Mouse (Mus musculus): Measurements from ENCODE around the gene Nppa. TPM values are rescaled to one million over a fixed set of nuclear protein-coding genes. Genes with fewer than 3 reads are reported as not detected.

The Nppa gene
- polyA plus RNA-seq, 1 experiment: not detected

DNA sequence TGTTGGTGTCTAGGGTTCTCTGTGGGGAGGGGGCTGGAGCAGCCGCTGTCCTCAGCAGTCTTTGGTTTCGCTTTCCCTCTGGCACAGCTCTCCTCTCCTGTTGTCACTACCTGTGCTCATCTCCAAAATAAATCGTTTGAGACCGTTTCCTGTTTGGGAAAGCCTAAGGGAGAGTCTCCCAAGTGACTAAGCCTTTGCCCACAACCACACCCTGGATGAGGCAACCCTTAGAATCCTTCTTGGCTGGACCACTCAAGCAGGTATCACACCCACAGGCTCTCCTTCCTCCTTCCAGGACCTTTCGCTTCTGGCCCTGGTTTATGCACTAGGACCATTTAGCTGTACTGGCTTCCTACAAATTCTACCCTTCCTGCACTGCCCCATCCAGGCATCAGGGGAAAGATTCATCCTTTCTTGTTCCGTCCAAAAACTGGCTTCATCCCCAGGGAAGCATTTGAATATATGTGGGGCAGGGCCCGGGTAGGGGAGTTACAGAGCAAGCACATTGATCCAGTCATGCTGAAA, 6.9 kb upstream of the Nppa start:
- Histone ChIP-seq H3K4me1 (ENCODE audit: control insufficient read depth, insufficient read depth, low read length) (no peaks in the 10 kb centered on the region), H3K4me3 (ENCODE audit: control insufficient read depth, low read depth, low read length) (no peak overlapping the region), H3K27ac (ENCODE audit: control insufficient read depth, insufficient read depth, low read depth, low read length) (no peak overlapping the region), H3K27me3 (ENCODE audit: control insufficient read depth, insufficient read depth, low read length) (no peaks in the 10 kb centered on the region), H3K36me3 (ENCODE audit: control insufficient read depth, insufficient read depth, low read length) (no peaks in the 10 kb centered on the region)
- no peak for TF ChIP-seq CTCF (IDR thresholded peaks at IDR 0.05; ENCODE audit: control insufficient read depth, insufficient read depth, insufficient replicate concordance, low read depth, low read length)
- TF ChIP-seq POLR2A (IDR thresholded peaks at IDR 0.05; ENCODE audit: control insufficient read depth, low read depth, low read length): no peak

DNA sequence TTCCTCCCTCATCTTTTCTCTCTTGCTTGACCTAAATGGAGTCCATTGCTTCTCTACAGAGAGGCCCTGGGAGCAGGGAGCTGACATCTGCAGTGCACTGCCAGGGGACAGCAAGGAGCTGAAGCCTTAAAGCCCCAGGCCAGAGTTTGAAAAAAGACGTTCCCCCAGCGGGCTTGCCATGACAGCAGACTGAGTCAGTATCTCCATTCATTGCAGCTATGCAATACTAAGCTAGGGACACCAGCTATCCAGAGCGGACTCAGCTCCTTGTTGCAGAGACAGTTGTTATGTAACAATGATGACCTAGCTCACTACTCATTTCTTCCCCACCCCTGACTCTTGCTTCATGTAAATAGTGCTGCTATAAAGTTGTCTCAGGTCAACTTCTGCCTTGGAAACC, 5.2 kb upstream of the Nppa start:
- Histone ChIP-seq H3K27ac (ENCODE audit: control insufficient read depth, insufficient read depth, low read depth, low read length) (no peak overlapping the region), H3K4me3 (ENCODE audit: control insufficient read depth, low read depth, low read length) (no peak overlapping the region), H3K4me1 (ENCODE audit: control insufficient read depth, insufficient read depth, low read length) (no peaks in the 10 kb centered on the region), H3K27me3 (ENCODE audit: control insufficient read depth, insufficient read depth, low read length) (no peaks in the 10 kb centered on the region), H3K36me3 (ENCODE audit: control insufficient read depth, insufficient read depth, low read length) (no peaks in the 10 kb centered on the region)
- TF ChIP-seq CTCF (IDR thresholded peaks at IDR 0.05; ENCODE audit: control insufficient read depth, insufficient read depth, insufficient replicate concordance, low read depth, low read length) (no peak), POLR2A (IDR thresholded peaks at IDR 0.05; ENCODE audit: control insufficient read depth, low read depth, low read length) (no peak)

DNA sequence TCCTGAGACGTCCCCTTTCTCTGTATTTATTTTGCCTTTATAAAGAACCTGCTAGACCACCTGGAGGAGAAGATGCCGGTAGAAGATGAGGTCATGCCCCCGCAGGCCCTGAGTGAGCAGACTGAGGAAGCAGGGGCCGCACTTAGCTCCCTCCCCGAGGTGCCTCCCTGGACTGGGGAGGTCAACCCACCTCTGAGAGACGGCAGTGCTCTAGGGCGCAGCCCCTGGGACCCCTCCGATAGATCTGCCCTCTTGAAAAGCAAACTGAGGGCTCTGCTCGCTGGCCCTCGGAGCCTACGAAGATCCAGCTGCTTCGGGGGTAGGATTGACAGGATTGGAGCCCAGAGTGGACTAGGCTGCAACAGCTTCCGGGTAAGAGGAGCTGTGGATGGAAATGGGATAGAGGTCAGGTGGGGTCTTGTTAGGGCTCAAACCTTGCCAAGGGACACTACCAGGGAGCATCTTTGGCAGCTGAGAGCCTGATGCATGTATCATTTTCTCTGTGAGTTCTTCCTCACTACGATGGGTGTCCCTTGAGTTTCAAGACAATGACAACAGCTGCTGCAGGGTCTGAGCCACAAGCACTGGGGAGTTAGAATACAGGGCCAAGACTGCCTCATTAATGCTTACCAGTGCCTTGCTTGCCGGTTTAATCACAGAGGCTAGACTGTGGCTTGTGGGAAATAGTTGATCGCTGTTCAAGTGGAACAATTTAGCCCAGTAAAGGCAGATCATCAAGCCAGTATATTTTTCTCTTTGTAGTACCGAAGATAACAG, 679 bp downstream of the Nppa start:
- Histone ChIP-seq H3K27me3 (ENCODE audit: control insufficient read depth, insufficient read depth, low read length) (no peaks in the 10 kb centered on the region), H3K36me3 (ENCODE audit: control insufficient read depth, insufficient read depth, low read length) (peaks cover 4% of the 10 kb centered on the region), H3K4me1 (ENCODE audit: control insufficient read depth, insufficient read depth, low read length) (no peaks in the 10 kb centered on the region), H3K4me3 (ENCODE audit: control insufficient read depth, low read depth, low read length) (no peak overlapping the region), H3K27ac (ENCODE audit: control insufficient read depth, insufficient read depth, low read depth, low read length) (no peak overlapping the region)
- TF ChIP-seq CTCF (IDR thresholded peaks at IDR 0.05; ENCODE audit: control insufficient read depth, insufficient read depth, insufficient replicate concordance, low read depth, low read length) (no peak), POLR2A (IDR thresholded peaks at IDR 0.05; ENCODE audit: control insufficient read depth, low read depth, low read length) (no peak)

DNA sequence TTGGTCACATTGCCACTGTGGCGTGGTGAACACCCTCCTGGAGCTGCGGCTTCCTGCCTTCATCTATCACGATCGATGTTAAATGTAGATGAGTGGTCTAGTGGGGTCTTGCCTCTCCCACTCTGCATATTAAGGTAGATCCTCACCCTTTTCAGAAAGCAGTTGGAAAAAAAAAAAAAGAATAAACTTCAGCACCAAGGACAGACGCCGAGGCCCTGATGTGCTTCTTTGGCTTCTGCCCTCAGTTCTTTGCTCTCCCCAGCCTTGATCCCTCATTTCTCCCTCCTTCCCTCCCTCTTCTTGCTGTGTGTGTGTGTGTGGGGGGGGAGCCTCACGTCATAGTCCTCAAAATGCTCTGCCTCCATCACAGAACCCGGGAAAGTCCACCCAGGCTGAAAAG, 1.3 kb downstream of the Nppa start:
- no peak for TF ChIP-seq POLR2A (IDR thresholded peaks at IDR 0.05; ENCODE audit: control insufficient read depth, low read depth, low read length)
- no peak for TF ChIP-seq CTCF (IDR thresholded peaks at IDR 0.05; ENCODE audit: control insufficient read depth, insufficient read depth, insufficient replicate concordance, low read depth, low read length)
- H3K27ac ChIP-seq (ENCODE audit: control insufficient read depth, insufficient read depth, low read depth, low read length): no peak overlapping the region
- H3K27me3 ChIP-seq (ENCODE audit: control insufficient read depth, insufficient read depth, low read length): no peaks in the 10 kb centered on the region
- H3K36me3 ChIP-seq (ENCODE audit: control insufficient read depth, insufficient read depth, low read length): peaks cover 5% of the 10 kb centered on the region
- no peaks in the 10 kb centered on the region for H3K4me1 ChIP-seq (ENCODE audit: control insufficient read depth, insufficient read depth, low read length)
- H3K4me3 ChIP-seq (ENCODE audit: control insufficient read depth, low read depth, low read length): no peak overlapping the region

DNA sequence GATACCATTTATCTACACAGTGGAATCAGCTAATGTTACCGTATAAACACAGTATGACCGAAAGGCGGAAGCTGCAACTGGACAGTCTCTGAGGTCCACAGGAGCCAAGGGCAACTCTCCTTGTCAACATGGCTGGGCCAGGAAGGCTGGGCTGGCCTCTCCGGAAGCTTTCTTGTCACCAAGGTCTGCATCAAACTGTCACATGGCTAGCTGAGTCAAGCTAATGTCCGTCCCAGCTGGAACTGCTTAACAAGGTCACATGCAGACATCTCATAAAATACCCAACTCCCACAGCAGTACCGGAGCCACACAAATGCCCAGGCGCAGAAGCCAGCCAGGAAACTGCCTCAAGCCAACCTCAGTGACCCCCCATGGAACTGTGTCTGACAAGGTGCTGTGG, 3.8 kb downstream of the Nppa start:
- Histone ChIP-seq H3K27ac (ENCODE audit: control insufficient read depth, insufficient read depth, low read depth, low read length) (no peak overlapping the region), H3K4me3 (ENCODE audit: control insufficient read depth, low read depth, low read length) (no peak overlapping the region), H3K27me3 (ENCODE audit: control insufficient read depth, insufficient read depth, low read length) (no peaks in the 10 kb centered on the region), H3K36me3 (ENCODE audit: control insufficient read depth, insufficient read depth, low read length) (peaks cover 12% of the 10 kb centered on the region), H3K4me1 (ENCODE audit: control insufficient read depth, insufficient read depth, low read length) (no peaks in the 10 kb centered on the region)
- no peak for TF ChIP-seq POLR2A (IDR thresholded peaks at IDR 0.05; ENCODE audit: control insufficient read depth, low read depth, low read length)
- no peak for TF ChIP-seq CTCF (IDR thresholded peaks at IDR 0.05; ENCODE audit: control insufficient read depth, insufficient read depth, insufficient replicate concordance, low read depth, low read length)

DNA sequence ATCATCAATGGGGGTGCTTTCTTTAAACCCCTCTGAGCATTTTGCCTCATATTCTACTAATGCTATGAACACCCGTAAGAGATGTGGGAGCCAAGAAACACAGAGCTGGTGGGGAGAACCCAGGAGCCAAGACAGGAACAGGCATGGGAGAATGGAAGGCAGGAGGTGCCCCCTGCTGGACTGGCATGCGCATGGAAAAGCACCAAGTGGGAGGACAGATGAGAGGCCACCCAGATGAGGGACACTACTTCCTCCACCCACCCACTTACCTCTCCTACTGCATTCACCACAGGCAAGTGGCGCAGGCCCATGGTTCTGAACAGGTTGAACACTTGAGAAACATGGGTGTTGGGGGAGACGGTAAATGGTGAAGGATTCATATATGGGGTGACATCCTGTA, 7.9 kb downstream of the Nppa start:
- Histone ChIP-seq H3K4me1 (ENCODE audit: control insufficient read depth, insufficient read depth, low read length) (no peaks in the 10 kb centered on the region), H3K4me3 (ENCODE audit: control insufficient read depth, low read depth, low read length) (no peak overlapping the region), H3K27me3 (ENCODE audit: control insufficient read depth, insufficient read depth, low read length) (no peaks in the 10 kb centered on the region), H3K27ac (ENCODE audit: control insufficient read depth, insufficient read depth, low read depth, low read length) (no peak overlapping the region), H3K36me3 (ENCODE audit: control insufficient read depth, insufficient read depth, low read length) (peaks cover 15% of the 10 kb centered on the region)
- peak; percentile 49; the same call in 1 of the 2 replicates for TF ChIP-seq CTCF (IDR thresholded peaks at IDR 0.05; ENCODE audit: control insufficient read depth, insufficient read depth, insufficient replicate concordance, low read depth, low read length)
- TF ChIP-seq POLR2A (IDR thresholded peaks at IDR 0.05; ENCODE audit: control insufficient read depth, low read depth, low read length): no peak

DNA sequence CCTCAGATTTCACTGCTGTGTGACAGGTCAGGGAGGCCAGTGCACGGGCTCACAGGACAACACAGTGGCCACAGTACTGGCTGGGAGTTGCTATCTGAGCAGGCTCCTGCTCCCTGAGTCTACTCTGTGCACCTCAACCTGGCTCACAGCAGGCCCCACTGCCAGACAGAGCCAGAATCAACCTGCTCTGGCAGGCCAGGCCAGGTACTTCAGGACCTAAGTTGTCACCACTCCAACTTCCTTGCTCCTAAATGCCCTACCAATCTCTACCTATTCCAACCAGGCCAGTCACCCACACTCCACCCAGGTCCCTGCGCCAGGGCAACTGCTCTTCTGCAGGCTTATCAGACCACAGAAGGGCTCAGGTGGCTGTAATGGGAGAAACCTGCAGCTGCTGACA, 9.1 kb downstream of the Nppa start:
- H3K36me3 ChIP-seq (ENCODE audit: control insufficient read depth, insufficient read depth, low read length): peaks cover 17% of the 10 kb centered on the region
- H3K4me1 ChIP-seq (ENCODE audit: control insufficient read depth, insufficient read depth, low read length): no peaks in the 10 kb centered on the region
- H3K27ac ChIP-seq (ENCODE audit: control insufficient read depth, insufficient read depth, low read depth, low read length): no peak overlapping the region
- TF ChIP-seq CTCF (IDR thresholded peaks at IDR 0.05; ENCODE audit: control insufficient read depth, insufficient read depth, insufficient replicate concordance, low read depth, low read length): no peak
- no peak for TF ChIP-seq POLR2A (IDR thresholded peaks at IDR 0.05; ENCODE audit: control insufficient read depth, low read depth, low read length)
- H3K4me3 ChIP-seq (ENCODE audit: control insufficient read depth, low read depth, low read length): no peak overlapping the region
- no peaks in the 10 kb centered on the region for H3K27me3 ChIP-seq (ENCODE audit: control insufficient read depth, insufficient read depth, low read length)
